Mouse (Mus musculus) testis, adult 2 months (tissue): ENCODE measurements around the gene Bpi.

Source experiments
- CTCF ChIP-seq: fragments of 200-500 bp; IDR thresholded peaks from 2 replicates; pipeline ENCODE4 v1.5.1; 2012; ENCODE audit warnings: low read depth, mild to moderate bottlenecking, inconsistent platforms, low read length, moderate library complexity; ENCODE audit not compliant: control insufficient read depth, insufficient read depth, insufficient replicate concordance
- POLR2A ChIP-seq: fragments of 200-500 bp; IDR thresholded peaks from 2 replicates; pipeline ENCODE4 v1.6.1; 2012; ENCODE audit warnings: low read depth, mild to moderate bottlenecking, inconsistent platforms, low read length, moderate library complexity; ENCODE audit not compliant: control insufficient read depth

DNA sequence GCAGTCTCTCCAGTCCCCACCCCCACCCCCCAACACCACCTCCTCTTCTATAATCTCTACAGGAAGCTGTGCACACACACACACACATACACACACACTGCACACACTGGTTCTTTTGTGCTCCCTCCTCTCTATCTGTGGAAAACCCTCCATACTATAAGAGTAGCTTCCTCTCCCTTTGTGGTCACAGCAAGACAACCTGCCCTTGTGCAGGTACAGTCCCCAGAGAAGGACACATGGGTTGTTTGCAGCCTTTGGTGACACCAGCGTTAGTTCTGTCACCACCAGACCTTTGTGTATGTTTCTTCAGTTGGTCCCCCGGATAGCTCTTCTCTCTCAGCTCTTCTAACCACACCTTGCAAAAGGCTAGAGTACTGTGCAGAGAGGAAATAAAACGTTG, 65.0 kb downstream of the Bpi start:
- TF ChIP-seq POLR2A (no peak), CTCF (no peak)
